Mouse (Mus musculus) embryonic facial prominence, embryonic 12.5 days (tissue): ENCODE measurements around the gene Cpox. TPM values are rescaled to one million over a fixed set of nuclear protein-coding genes. Genes with fewer than 3 reads are reported as not detected.
A peak's percentile ranks its signal among the peaks of the same experiment; 100 is the strongest.
"Not testable (repeated sequence)": the region's sequence is repeated elsewhere in the genome, so short reads cannot be mapped to it uniquely, and the experiment has no call there.

Experiments used
- ATAC-seq: fragments of 200-750 bp; cut with Nextera tagmentation; 2 replicates; pipeline ENCODE4 v1.8.0; 2017; ENCODE audit not compliant: insufficient number of reproducible peaks, insufficient read depth, low FRiP score, low TSS enrichment
- H3K27ac ChIP-seq: fragments of 300-500 bp; sonication (generic); 2 replicates; pipeline ENCODE4 v1.5.1; 2016; ENCODE audit warnings: mild to moderate bottlenecking
- H3K27me3 ChIP-seq: fragments of 300-500 bp; sonication (generic); 2 replicates; pipeline ENCODE4 v1.6.1; 2016; ENCODE audit warnings: mild to moderate bottlenecking, moderate library complexity
- H3K36me3 ChIP-seq: fragments of 300-500 bp; sonication (generic); 2 replicates; pipeline ENCODE4 v1.6.1; 2016; ENCODE audit warnings: mild to moderate bottlenecking
- H3K4me1 ChIP-seq: fragments of 300-500 bp; sonication (generic); 2 replicates; pipeline ENCODE4 v1.6.1; 2016
- H3K4me2 ChIP-seq: fragments of 300-500 bp; sonication (generic); replicated peaks from 2 replicates; pipeline ENCODE4 v1.6.1; 2016; ENCODE audit warnings: mild to moderate bottlenecking, moderate library complexity
- H3K4me3 ChIP-seq: fragments of 300-500 bp; sonication (generic); 2 replicates; pipeline ENCODE4 v1.5.1; 2016; ENCODE audit warnings: mild to moderate bottlenecking
- H3K9ac ChIP-seq: fragments of 300-500 bp; sonication (generic); 2 replicates; pipeline ENCODE4 v1.6.1; 2016; ENCODE audit warnings: mild to moderate bottlenecking, moderate library complexity
- H3K9me3 ChIP-seq: fragments of 300-500 bp; sonication (generic); 2 replicates; pipeline ENCODE4 v1.6.1; 2016; ENCODE audit warnings: mild to moderate bottlenecking, moderate library complexity
- WGBS: fragments of 180-500 bp; shearing (Covaris S2); methylation state at CpG from one replicate; pipeline ENCODE4 v1.1.7; 2016; 5-methylcytosine and 5-hydroxymethylcytosine counted together
- polyA plus RNA-seq: library from polyadenylated mRNA; unstranded; fragments of >200 nt; fragmentation: Nextera tagmentation; extraction: Ambion mirVana; gene quantifications from 2 replicates; pipeline ENCODE4 v1.2.1, GENCODE M21; 2016

Cpox gene
- polyA plus RNA-seq, 1 experiment from 2014 or later = 21.8 TPM

- Histone ChIP-seq H3K27ac (no peak overlapping the region), H3K4me1 (no peaks in the 10 kb centered on the region), H3K4me2 (no peak overlapping the region), H3K36me3 (no peaks in the 10 kb centered on the region), H3K9me3 (no peaks in the 10 kb centered on the region), H3K9ac (no peak overlapping the region), H3K4me3 (no peak overlapping the region), H3K27me3 (no peaks in the 10 kb centered on the region)
- ATAC-seq = no peak
- WGBS = 93% methylated on average over 10 of the region's 10 CpGs
Measured at GRCm38 (mm10) chr16:58649979-58650378, 20.1 kb upstream of the Cpox start.

- H3K9ac ChIP-seq = no peak overlapping the region
- H3K4me3 ChIP-seq = no peak overlapping the region
- ATAC-seq = no peak
- no peak overlapping the region for H3K4me2 ChIP-seq
- no peak overlapping the region for H3K27ac ChIP-seq
- no peaks in the 10 kb centered on the region for H3K27me3 ChIP-seq
- H3K36me3 ChIP-seq = no peaks in the 10 kb centered on the region
- no peaks in the 10 kb centered on the region for H3K9me3 ChIP-seq
- no peaks in the 10 kb centered on the region for H3K4me1 ChIP-seq
Measured at GRCm38 (mm10) chr16:58655751-58656150, 14.3 kb upstream of the Cpox start.

- Histone ChIP-seq H3K4me2 (no peak overlapping the region), H3K4me3 (no peak overlapping the region), H3K9me3 (no peaks in the 10 kb centered on the region), H3K4me1 (no peaks in the 10 kb centered on the region), H3K36me3 (no peaks in the 10 kb centered on the region), H3K27ac (no peak overlapping the region), H3K27me3 (no peaks in the 10 kb centered on the region), H3K9ac (no peak overlapping the region)
- WGBS = 80% methylated on average over 4 of the region's 4 CpGs
- ATAC-seq = no peak
Measured at GRCm38 (mm10) chr16:58656526-58656925, 13.6 kb upstream of the Cpox start.

GRCm38 (mm10) chr16:58658668-58659067 is 11.4 kb upstream of the Cpox start:
- ATAC-seq = no peak
- no peak overlapping the region for H3K9ac ChIP-seq
- no peak overlapping the region for H3K4me3 ChIP-seq
- WGBS = 83% methylated on average over 6 of the region's 6 CpGs
- H3K27me3 ChIP-seq = no peaks in the 10 kb centered on the region
- no peaks in the 10 kb centered on the region for H3K36me3 ChIP-seq
- H3K4me1 ChIP-seq = no peaks in the 10 kb centered on the region
- no peak overlapping the region for H3K4me2 ChIP-seq
- no peaks in the 10 kb centered on the region for H3K9me3 ChIP-seq
- no peak overlapping the region for H3K27ac ChIP-seq

GRCm38 (mm10) chr16:58661826-58662225 is 8.3 kb upstream of the Cpox start:
- Histone ChIP-seq H3K4me2 (no peak overlapping the region), H3K9me3 (no peaks in the 10 kb centered on the region), H3K27ac (no peak overlapping the region), H3K4me1 (no peaks in the 10 kb centered on the region), H3K27me3 (no peaks in the 10 kb centered on the region), H3K9ac (no peak overlapping the region), H3K4me3 (no peak overlapping the region), H3K36me3 (no peaks in the 10 kb centered on the region)
- no peak for ATAC-seq
- 84% methylated on average over 5 of the region's 5 CpGs for WGBS

GRCm38 (mm10) chr16:58662287-58662791 is 7.8 kb upstream of the Cpox start:
- no peak overlapping the region for H3K4me2 ChIP-seq
- ATAC-seq = no peak
- no peak overlapping the region for H3K27ac ChIP-seq
- H3K4me3 ChIP-seq = no peak overlapping the region
- no peaks in the 10 kb centered on the region for H3K9me3 ChIP-seq
- no peaks in the 10 kb centered on the region for H3K4me1 ChIP-seq
- no peaks in the 10 kb centered on the region for H3K27me3 ChIP-seq
- H3K9ac ChIP-seq = no peak overlapping the region
- H3K36me3 ChIP-seq = no peaks in the 10 kb centered on the region

- no peak overlapping the region for H3K4me3 ChIP-seq
- 68% methylated on average over 5 of the region's 5 CpGs for WGBS
- H3K27me3 ChIP-seq = no peaks in the 10 kb centered on the region
- H3K9me3 ChIP-seq = no peaks in the 10 kb centered on the region
- no peaks in the 10 kb centered on the region for H3K4me1 ChIP-seq
- no peak for ATAC-seq
- H3K4me2 ChIP-seq = no peak overlapping the region
- no peak overlapping the region for H3K27ac ChIP-seq
- no peaks in the 10 kb centered on the region for H3K36me3 ChIP-seq
- H3K9ac ChIP-seq = no peak overlapping the region
Measured at GRCm38 (mm10) chr16:58663021-58663420, 7.1 kb upstream of the Cpox start.

GRCm38 (mm10) chr16:58663816-58664215 is 6.3 kb upstream of the Cpox start:
- Histone ChIP-seq H3K27me3 (no peaks in the 10 kb centered on the region), H3K4me3 (no peak overlapping the region), H3K36me3 (no peaks in the 10 kb centered on the region), H3K9me3 (no peaks in the 10 kb centered on the region), H3K9ac (no peak overlapping the region), H3K4me2 (no peak overlapping the region), H3K27ac (no peak overlapping the region), H3K4me1 (no peaks in the 10 kb centered on the region)
- WGBS = 80% methylated on average over 2 of the region's 2 CpGs
- no peak for ATAC-seq

GRCm38 (mm10) chr16:58665137-58665536 is 5.0 kb upstream of the Cpox start:
- H3K4me2 ChIP-seq, H3K9ac ChIP-seq, H3K9me3 ChIP-seq, H3K4me1 ChIP-seq, H3K4me3 ChIP-seq, H3K27me3 ChIP-seq, ATAC-seq, H3K27ac ChIP-seq, H3K36me3 ChIP-seq: not testable (repeated sequence)

- not testable (repeated sequence) for H3K9me3 ChIP-seq, H3K4me3 ChIP-seq, ATAC-seq, H3K4me1 ChIP-seq, H3K4me2 ChIP-seq, H3K9ac ChIP-seq, H3K27me3 ChIP-seq, H3K36me3 ChIP-seq, H3K27ac ChIP-seq
- 86% methylated on average over 3 of the region's 3 CpGs for WGBS
Measured at GRCm38 (mm10) chr16:58666681-58667080, 3.4 kb upstream of the Cpox start.

GRCm38 (mm10) chr16:58668586-58668985 is 1.5 kb upstream of the Cpox start:
- no peak overlapping the region for H3K4me2 ChIP-seq
- H3K4me3 ChIP-seq = no peak overlapping the region
- peaks cover 4% of the 10 kb centered on the region; the same call in 1 of the 2 replicates for H3K4me1 ChIP-seq
- peaks cover 2% of the 10 kb centered on the region; the same call in 1 of the 2 replicates for H3K36me3 ChIP-seq
- 81% methylated on average over 3 of the region's 3 CpGs for WGBS
- H3K27ac ChIP-seq = no peak overlapping the region
- H3K9me3 ChIP-seq = no peaks in the 10 kb centered on the region
- ATAC-seq = no peak
- no peak overlapping the region for H3K9ac ChIP-seq
- H3K27me3 ChIP-seq = no peaks in the 10 kb centered on the region

- Histone ChIP-seq H3K36me3 (peaks cover 9% of the 10 kb centered on the region), H3K4me1 (peaks cover 4% of the 10 kb centered on the region; the same call in 1 of the 2 replicates), H3K4me2 (peak overlapping the region; percentile 69), H3K9me3 (no peaks in the 10 kb centered on the region), H3K27ac (no peak overlapping the region), H3K4me3 (no peak overlapping the region; the same call in 1 of the 2 replicates), H3K9ac (no peak overlapping the region), H3K27me3 (no peaks in the 10 kb centered on the region)
- 60% methylated on average over 5 of the region's 5 CpGs for WGBS
- no peak for ATAC-seq
Measured at GRCm38 (mm10) chr16:58669264-58669663, 828 bp upstream of the Cpox start.

GRCm38 (mm10) chr16:58670643-58671042 is 551 bp downstream of the Cpox start:
- Histone ChIP-seq H3K36me3 (peaks cover 19% of the 10 kb centered on the region), H3K9me3 (no peaks in the 10 kb centered on the region), H3K4me2 (peak overlapping the region; percentile 69), H3K9ac (peak overlapping the region; percentile 85), H3K27me3 (no peaks in the 10 kb centered on the region), H3K4me3 (peak overlapping the region; percentile 96), H3K27ac (peak overlapping the region; percentile 86), H3K4me1 (peaks cover 4% of the 10 kb centered on the region; the same call in 1 of the 2 replicates)
- ATAC-seq = peak; percentile 43; the same call in 1 of the 2 replicates
- WGBS = under 1% methylated on average over 25 of the region's 25 CpGs
